Mouse (Mus musculus): ENCODE data around the gene Sp1.

DNA sequence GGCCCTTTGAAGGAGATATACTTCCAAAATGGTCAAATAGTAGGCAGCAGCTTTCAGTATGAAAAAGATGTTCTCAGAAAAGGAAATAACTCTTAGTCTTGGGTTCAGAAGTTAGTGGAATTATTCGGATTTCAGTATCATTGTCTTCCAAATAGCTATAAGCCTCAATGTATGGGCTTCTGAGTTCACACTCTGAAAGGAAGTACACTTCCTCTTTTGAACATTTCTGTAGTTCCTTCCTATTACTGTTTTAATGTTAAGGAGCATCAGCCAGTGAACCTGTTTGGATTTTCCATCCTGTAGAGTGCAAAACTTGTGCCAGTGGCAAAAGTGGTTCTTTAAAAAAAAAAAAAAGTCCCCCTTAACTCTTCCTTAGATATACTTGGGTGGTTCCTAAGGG is 26.1 kb downstream of the Sp1 start:
- TF ChIP-seq POLR2A (IDR thresholded peaks at IDR 0.05; ENCODE audit: control insufficient read depth, low read depth, low read length) (no peak), CTCF (IDR thresholded peaks at IDR 0.05; ENCODE audit: control insufficient read depth, insufficient read depth, insufficient replicate concordance, low read depth, low read length) (no peak)

Data from testis, adult 2 months (tissue).